Comparison of ENCODE assay signal across 9 mouse cellular contexts in genomic region chr5:109602585-109602984, GRCm38 (mm10). TPM values are rescaled to one million over a fixed set of nuclear protein-coding genes. Genes with fewer than 3 reads are reported as not detected.
A peak's percentile ranks its signal among the peaks of the same experiment; 100 is the strongest.
DNase-seq lines count a peak whose midpoint lies in the region; ATAC-seq and TF ChIP-seq lines count a peak whose summit lies in the region.
"Had no signal": no experiment of that assay in that cellular context is flagged by ENCODE, and none has a peak within 500 bp of the region (broad histone marks: within the 10 kb centered on the region; RNA-seq: fewer than 3 reads in every experiment).

No protein-coding gene starts in this region.

- no peaks in the 10 kb centered on the region for H3K4me1 ChIP-seq in intestine, postnatal 0 days (replicated peaks; ENCODE audit: control insufficient read depth, insufficient read depth, low read length)
- no peaks in the 10 kb centered on the region for H3K4me1 ChIP-seq in intestine, embryonic 15.5 days (replicated peaks)
- H3K4me1 ChIP-seq: megakaryocyte, embryonic 14.5 days had no signal

- DNase-seq in T-cell, adult 2 months (ENCODE audit: low spot score), result peak; percentile 13
- peak; percentile 48 for DNase-seq in kidney, adult 9 months
- DNase-seq in urinary bladder, postnatal 4 days (ENCODE audit: low spot score in 2 of 2), result no peak

- no peaks in the 10 kb centered on the region for H3K36me3 ChIP-seq in intestine, postnatal 0 days (ENCODE audit: control insufficient read depth, insufficient read depth)
- no peaks in the 10 kb centered on the region for H3K36me3 ChIP-seq in intestine, embryonic 15.5 days

- H3K4me2 ChIP-seq in intestine, postnatal 0 days (replicated peaks; ENCODE audit: low read depth), result no peak overlapping the region
- no peak overlapping the region for H3K4me2 ChIP-seq in intestine, embryonic 15.5 days (replicated peaks)

- H3K27me3 ChIP-seq in intestine, postnatal 0 days (replicated peaks; ENCODE audit: control insufficient read depth, insufficient read depth, low read length), result no peaks in the 10 kb centered on the region
- no peaks in the 10 kb centered on the region for H3K27me3 ChIP-seq in intestine, embryonic 15.5 days (replicated peaks)
- H3K27me3 ChIP-seq: megakaryocyte, embryonic 14.5 days had no signal

- 52% methylated on average over 1 of the region's 1 CpGs for WGBS in intestine, postnatal 0 days
- WGBS in intestine, embryonic 15.5 days, result 38% methylated on average over 1 of the region's 1 CpGs

- H3K9ac ChIP-seq in intestine, postnatal 0 days (ENCODE audit: low read depth, low read length), result no peak overlapping the region
- H3K9ac ChIP-seq in intestine, embryonic 15.5 days, result no peak overlapping the region

- no peaks in the 10 kb centered on the region for H3K9me3 ChIP-seq in intestine, postnatal 0 days (ENCODE audit: control insufficient read depth)
- no peaks in the 10 kb centered on the region for H3K9me3 ChIP-seq in intestine, embryonic 15.5 days

- H3K4me3 ChIP-seq in intestine, postnatal 0 days (ENCODE audit: low read depth, low read length), result no peak overlapping the region
- H3K4me3 ChIP-seq in intestine, embryonic 15.5 days (replicated peaks), result no peak overlapping the region
- H3K4me3 ChIP-seq: erythroblast, embryonic 14.5 days; megakaryocyte, embryonic 14.5 days had no signal

- peak; percentile 89 for TF ChIP-seq CTCF in intestine, postnatal 0 days (IDR thresholded peaks at IDR 0.05; ENCODE audit: low read depth)

- no peak overlapping the region for H3K27ac ChIP-seq in intestine, postnatal 0 days (ENCODE audit: low read depth, low read length)
- H3K27ac ChIP-seq in intestine, embryonic 15.5 days, result no peak overlapping the region

- no peak for ATAC-seq in intestine, postnatal 0 days
- ATAC-seq in intestine, embryonic 15.5 days, result no peak
- peak; percentile 79 for ATAC-seq in CD4-positive, CD25-positive, alpha-beta regulatory T cell, adult 4 months
- peak; percentile 64 for ATAC-seq in neutrophil, adult 5-6 weeks (ENCODE audit: extremely low read depth, insufficient number of reproducible peaks, low FRiP score, poor library complexity, severe bottlenecking)

RNA-seq across cellular contexts. Expression of gene Crlf2, which starts 43.8 kb away (rescaled TPM):
- polyA plus RNA-seq in intestine, postnatal 0 days (2015; fragmentation: Nextera tagmentation; extraction: Ambion mirVana), result 12.0 and 13.1 TPM in 2 replicates
- 12.3 and 14.1 TPM in 2 replicates for polyA plus RNA-seq in intestine, embryonic 15.5 days (2015; fragmentation: Nextera tagmentation; extraction: Ambion mirVana)
- 1 to 10 TPM; 6.2 to 7.2 TPM for polyA plus RNA-seq in CD4-positive, CD25-positive, alpha-beta regulatory T cell, adult 4 months (2017; shearing (Covaris generic))
- total RNA-seq in neutrophil, adult 5-6 weeks (2017), result 49.6 and 72.4 TPM in 2 replicates

Comparison
In these comparisons a context has a peak if more than half of its experiments do, and no peak if none do; other contexts are left out.
1. ATAC-seq: peak in CD4-positive, CD25-positive, alpha-beta regulatory T cell, adult 4 months (single experiment) and neutrophil, adult 5-6 weeks (single experiment); none in intestine, postnatal 0 days (single experiment) and intestine, embryonic 15.5 days (single experiment).
2. DNase-seq: peak in T-cell, adult 2 months (single experiment) and kidney, adult 9 months (single experiment); none in urinary bladder, postnatal 4 days (0 of 2).